Mouse (Mus musculus): ENCODE data around the gene Cpa4. TPM values are rescaled to one million over a fixed set of nuclear protein-coding genes. Genes with fewer than 3 reads are reported as not detected.

Gene Cpa4
- polyA plus RNA-seq (2016; fragmentation: Nextera tagmentation; extraction: Ambion mirVana): 2.9 and 3.4 TPM in 2 replicates

- no peaks in the 10 kb centered on the region for H3K36me3 ChIP-seq (replicated peaks)
- no peaks in the 10 kb centered on the region for H3K9me3 ChIP-seq
- peaks cover 13% of the 10 kb centered on the region for H3K4me1 ChIP-seq
- H3K27ac ChIP-seq: peak within 1 kb of the TSS; percentile 1; the same call in 1 of the 2 replicates
- no peak for DNase-seq (ENCODE audit: extremely low spot score, low spot score)
- no peaks in the 10 kb centered on the region for H3K27me3 ChIP-seq (ENCODE audit: poor library complexity, severe bottlenecking)
- WGBS: 88% methylated on average over 5 of the region's 5 CpGs
- no peak within 1 kb of the TSS for H3K4me3 ChIP-seq
Observed at GRCm38 (mm10) chr6:30568069-30568468, at the start of gene Cpa4. Cpa4 (plus strand) TSS chr6:30568369.

GRCm38 (mm10) chr6:30520400-30520799 lies 47.8 kb upstream of the Cpa4 start:
- WGBS: 69% methylated on average over 11 of the region's 11 CpGs
- peak overlapping the region; percentile 44; the same call in 1 of the 2 replicates for H3K27ac ChIP-seq
- no peaks in the 10 kb centered on the region for H3K27me3 ChIP-seq (ENCODE audit: poor library complexity, severe bottlenecking)

GRCm38 (mm10) chr6:30525456-30526332 lies 42.5 kb upstream of the Cpa4 start:
- no peak for DNase-seq (ENCODE audit: extremely low spot score, low spot score)
- 27% methylated on average over 7 of the region's 7 CpGs for WGBS

More at GRCm38 (mm10) chr6:30520400-30520799, 47.8 kb upstream of the Cpa4 start:
- no peak overlapping the region for H3K4me3 ChIP-seq
- H3K9me3 ChIP-seq: no peaks in the 10 kb centered on the region
- DNase-seq (ENCODE audit: extremely low spot score, low spot score): no peak
- H3K36me3 ChIP-seq (replicated peaks): no peaks in the 10 kb centered on the region
- peaks cover 27% of the 10 kb centered on the region for H3K4me1 ChIP-seq

GRCm38 (mm10) chr6:30526586-30527515 lies 41.3 kb upstream of the Cpa4 start:
- H3K4me3 ChIP-seq: peak overlapping the region; percentile 32
- H3K4me1 ChIP-seq: peaks cover 63% of the 10 kb centered on the region
- DNase-seq (ENCODE audit: extremely low spot score, low spot score): peak; percentile 72
- WGBS: 6% methylated on average over 19 of the region's 19 CpGs
- no peaks in the 10 kb centered on the region for H3K9me3 ChIP-seq
- H3K27me3 ChIP-seq (ENCODE audit: poor library complexity, severe bottlenecking): no peaks in the 10 kb centered on the region
- H3K36me3 ChIP-seq (replicated peaks): no peaks in the 10 kb centered on the region
- peak overlapping the region; percentile 93 for H3K27ac ChIP-seq

More at GRCm38 (mm10) chr6:30525456-30526332, 42.5 kb upstream of the Cpa4 start:
- 0 out of 2 replicates have a peak overlapping the region, but pooled peaks have one; percentile 32 for H3K4me3 ChIP-seq
- H3K36me3 ChIP-seq (replicated peaks): no peaks in the 10 kb centered on the region
- no peaks in the 10 kb centered on the region for H3K9me3 ChIP-seq
- H3K4me1 ChIP-seq: peaks cover 63% of the 10 kb centered on the region
- no peaks in the 10 kb centered on the region for H3K27me3 ChIP-seq (ENCODE audit: poor library complexity, severe bottlenecking)
- peak overlapping the region; percentile 93 for H3K27ac ChIP-seq

GRCm38 (mm10) chr6:30528800-30529199 lies 39.4 kb upstream of the Cpa4 start:
- peaks cover 61% of the 10 kb centered on the region for H3K4me1 ChIP-seq
- WGBS: 70% methylated on average over 6 of the region's 6 CpGs

GRCm38 (mm10) chr6:30535340-30535739 lies 32.8 kb upstream of the Cpa4 start:
- no peaks in the 10 kb centered on the region for H3K9me3 ChIP-seq
- no peaks in the 10 kb centered on the region for H3K27me3 ChIP-seq (ENCODE audit: poor library complexity, severe bottlenecking)
- no peak overlapping the region for H3K4me3 ChIP-seq
- H3K4me1 ChIP-seq: peaks cover 13% of the 10 kb centered on the region
- no peak overlapping the region for H3K27ac ChIP-seq
- DNase-seq (ENCODE audit: extremely low spot score, low spot score): no peak
- H3K36me3 ChIP-seq (replicated peaks): no peaks in the 10 kb centered on the region
- 44% methylated on average over 3 of the region's 3 CpGs for WGBS

More at GRCm38 (mm10) chr6:30528800-30529199, 39.4 kb upstream of the Cpa4 start:
- Histone ChIP-seq H3K36me3 (replicated peaks) (no peaks in the 10 kb centered on the region), H3K27ac (peak overlapping the region; percentile 93), H3K9me3 (no peaks in the 10 kb centered on the region), H3K27me3 (ENCODE audit: poor library complexity, severe bottlenecking) (no peaks in the 10 kb centered on the region), H3K4me3 (no peak overlapping the region)
- no peak for DNase-seq (ENCODE audit: extremely low spot score, low spot score)

GRCm38 (mm10) chr6:30538240-30538639 lies 29.9 kb upstream of the Cpa4 start:
- Histone ChIP-seq H3K4me3 (no peak overlapping the region), H3K36me3 (replicated peaks) (no peaks in the 10 kb centered on the region), H3K4me1 (peaks cover 37% of the 10 kb centered on the region), H3K9me3 (no peaks in the 10 kb centered on the region), H3K27me3 (ENCODE audit: poor library complexity, severe bottlenecking) (no peaks in the 10 kb centered on the region), H3K27ac (peak overlapping the region; percentile 73)
- 64% methylated on average over 10 of the region's 10 CpGs for WGBS
- DNase-seq (ENCODE audit: extremely low spot score, low spot score): no peak

- H3K4me3 ChIP-seq: no peak overlapping the region
- H3K36me3 ChIP-seq (replicated peaks): no peaks in the 10 kb centered on the region
- 74% methylated on average over 5 of the region's 5 CpGs for WGBS
- H3K9me3 ChIP-seq: no peaks in the 10 kb centered on the region
- H3K27ac ChIP-seq: peak overlapping the region; percentile 73
- peaks cover 42% of the 10 kb centered on the region for H3K4me1 ChIP-seq
- no peaks in the 10 kb centered on the region for H3K27me3 ChIP-seq (ENCODE audit: poor library complexity, severe bottlenecking)
- no peak for DNase-seq (ENCODE audit: extremely low spot score, low spot score)
Observed at GRCm38 (mm10) chr6:30538800-30539199, 29.4 kb upstream of the Cpa4 start.

GRCm38 (mm10) chr6:30541009-30541799 lies 27.0 kb upstream of the Cpa4 start, which contains the start of gene Cpa2:
Cpa2 (plus strand) TSS chr6:30541582.
- no peak within 1 kb of the TSS for H3K4me3 ChIP-seq
- WGBS: 83% methylated on average over 11 of the region's 11 CpGs
- no peak for DNase-seq (ENCODE audit: extremely low spot score, low spot score)
- H3K27ac ChIP-seq: peak within 1 kb of the TSS; percentile 92
- no peaks in the 10 kb centered on the region; the same call in 1 of the 2 replicates for H3K9me3 ChIP-seq
- no peaks in the 10 kb centered on the region for H3K36me3 ChIP-seq (replicated peaks)
- H3K27me3 ChIP-seq (ENCODE audit: poor library complexity, severe bottlenecking): no peaks in the 10 kb centered on the region
- H3K4me1 ChIP-seq: peaks cover 66% of the 10 kb centered on the region

- H3K4me1 ChIP-seq: peaks cover 77% of the 10 kb centered on the region
Observed at GRCm38 (mm10) chr6:30542277-30542676, 25.9 kb upstream of the Cpa4 start.

GRCm38 (mm10) chr6:30543077-30543476 lies 25.1 kb upstream of the Cpa4 start:
- H3K9me3 ChIP-seq: no peaks in the 10 kb centered on the region; the same call in 1 of the 2 replicates
- no peak for DNase-seq (ENCODE audit: extremely low spot score, low spot score)
- H3K4me1 ChIP-seq: peaks cover 81% of the 10 kb centered on the region
- H3K36me3 ChIP-seq (replicated peaks): no peaks in the 10 kb centered on the region
- peak overlapping the region; percentile 92 for H3K27ac ChIP-seq
- no peak overlapping the region for H3K4me3 ChIP-seq
- H3K27me3 ChIP-seq (ENCODE audit: poor library complexity, severe bottlenecking): no peaks in the 10 kb centered on the region
- 61% methylated on average over 12 of the region's 12 CpGs for WGBS

More at GRCm38 (mm10) chr6:30542277-30542676, 25.9 kb upstream of the Cpa4 start:
- no peaks in the 10 kb centered on the region for H3K36me3 ChIP-seq (replicated peaks)
- peak overlapping the region; percentile 92 for H3K27ac ChIP-seq
- no peak overlapping the region for H3K4me3 ChIP-seq
- 81% methylated on average over 6 of the region's 6 CpGs for WGBS
- DNase-seq (ENCODE audit: extremely low spot score, low spot score): no peak
- no peaks in the 10 kb centered on the region; the same call in 1 of the 2 replicates for H3K9me3 ChIP-seq
- no peaks in the 10 kb centered on the region for H3K27me3 ChIP-seq (ENCODE audit: poor library complexity, severe bottlenecking)

Measured in forebrain, embryonic 10.5 days (tissue).